Mouse (Mus musculus): ENCODE results near the gene Myom1. TPM values are rescaled to one million over a fixed set of nuclear protein-coding genes. Genes with fewer than 3 reads are reported as not detected.

Myom1 gene
- polyA plus RNA-seq, 3 experiments from 2014 or later = 0.34 TPM; not detected in 2

GRCm38 (mm10) chr17:71062049-71062560 lies 59.7 kb downstream of the Myom1 start:
- ATAC-seq = no peak

- ATAC-seq = no peak
Measured at GRCm38 (mm10) chr17:71062870-71063602, 60.6 kb downstream of the Myom1 start.

DNA sequence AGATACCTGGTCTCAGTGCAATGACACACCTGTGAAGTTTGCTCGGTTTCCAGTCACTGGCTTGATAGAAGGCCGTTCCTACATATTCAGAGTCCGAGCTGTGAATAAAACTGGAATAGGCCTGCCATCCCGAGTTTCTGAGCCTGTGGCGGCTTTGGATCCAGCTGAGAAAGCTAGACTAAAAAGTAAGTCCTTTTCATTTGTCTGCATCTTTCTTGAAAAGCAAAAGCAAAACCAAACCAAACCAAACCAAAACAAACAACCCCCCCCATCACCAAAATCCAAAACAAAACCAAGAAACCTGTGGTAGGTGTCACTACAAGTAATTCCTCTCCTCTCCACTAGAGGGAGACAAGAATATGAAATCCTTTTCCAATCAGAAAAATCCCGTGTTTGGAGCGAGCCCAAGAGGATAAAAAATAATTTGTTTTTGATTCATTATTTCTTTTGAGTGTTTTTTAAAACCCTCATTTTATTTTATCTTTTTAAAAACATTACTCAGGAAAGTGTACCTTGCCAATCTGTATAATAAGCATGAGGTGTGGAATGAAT lies 62.1 kb downstream of the Myom1 start:
- peak; percentile 32 for ATAC-seq

DNA sequence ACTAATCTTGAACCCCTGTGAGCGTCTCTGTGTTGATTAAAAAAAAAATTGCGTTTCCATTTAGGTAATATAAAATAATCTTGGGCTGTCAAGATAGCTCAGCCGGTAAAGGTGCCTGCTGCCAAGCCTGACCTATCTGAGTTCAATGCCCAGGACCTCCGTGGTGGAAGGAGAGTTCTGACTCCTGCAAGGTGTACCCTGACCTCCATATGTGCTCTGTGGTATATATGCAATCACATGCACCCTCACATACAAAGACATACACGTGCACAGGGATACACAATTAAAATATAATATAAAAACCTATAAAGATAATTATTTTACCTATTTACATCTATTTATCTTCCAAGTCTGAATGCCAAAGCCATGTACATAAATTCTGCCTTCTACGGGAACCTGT lies 62.7 kb downstream of the Myom1 start:
- ATAC-seq = no peak

GRCm38 (mm10) chr17:71069176-71069575 lies 66.7 kb downstream of the Myom1 start:
- no peak for ATAC-seq

DNA sequence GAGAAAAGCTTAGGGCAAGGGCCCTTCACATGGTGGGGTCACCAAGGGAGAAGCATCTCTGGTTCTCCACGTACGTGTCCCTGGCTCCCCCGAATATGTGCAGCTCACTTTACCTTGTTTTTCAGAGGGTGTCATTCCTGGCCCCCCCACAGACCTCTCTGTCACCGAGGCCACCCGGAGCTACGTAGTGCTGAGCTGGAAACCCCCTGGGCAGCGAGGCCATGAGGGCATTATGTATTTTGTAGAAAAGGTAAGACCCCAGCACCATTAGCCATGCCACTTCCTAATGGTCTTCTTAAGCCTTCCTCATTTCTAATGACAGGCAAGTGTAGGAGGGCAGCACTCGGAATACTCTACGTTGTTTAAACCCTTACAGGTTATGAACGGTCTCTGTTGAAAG lies 69.5 kb downstream of the Myom1 start:
- no peak for ATAC-seq

- no peak for ATAC-seq
Measured at GRCm38 (mm10) chr17:71074386-71074785, 72.0 kb downstream of the Myom1 start.

DNA sequence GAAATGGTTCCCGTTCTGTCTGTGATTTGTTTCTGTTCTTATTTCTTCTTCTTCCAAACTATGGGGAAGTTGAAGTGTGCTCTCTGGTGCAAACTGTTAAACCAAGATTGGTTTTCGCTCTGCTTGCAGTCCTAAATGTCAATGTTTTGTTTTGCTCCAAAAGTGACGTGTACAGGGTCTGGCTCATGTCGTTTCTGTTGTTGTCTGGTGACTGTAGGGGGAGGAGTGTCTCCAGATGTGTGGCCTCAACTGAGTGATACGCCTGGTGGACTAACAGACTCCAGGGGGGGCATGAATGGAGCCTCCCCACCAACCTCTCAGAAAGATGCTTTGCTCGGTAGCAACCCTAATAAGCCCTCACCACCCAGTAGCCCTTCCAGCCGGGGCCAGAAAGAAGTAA lies 79.6 kb downstream of the Myom1 start:
- no peak for ATAC-seq

DNA sequence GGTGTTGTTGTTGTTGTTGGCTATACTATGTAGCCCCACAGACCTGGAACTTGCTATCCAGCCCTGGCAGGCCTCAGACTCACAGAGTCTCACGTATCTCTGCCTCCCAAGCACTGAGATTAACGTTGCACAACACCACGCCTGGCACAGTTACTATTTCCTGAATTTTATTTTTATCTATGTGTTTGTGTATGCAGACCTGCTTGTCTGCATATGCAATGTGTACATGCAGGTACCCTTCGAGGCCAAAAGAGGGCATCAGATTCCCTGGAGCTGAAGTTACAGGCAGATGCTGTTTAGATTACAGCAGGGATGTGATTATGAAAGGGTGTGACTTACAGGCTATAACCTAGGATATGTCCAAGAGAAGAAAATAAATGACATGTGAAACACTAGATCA lies 84.5 kb downstream of the Myom1 start:
- no peak for ATAC-seq

- no peak for ATAC-seq
Measured at GRCm38 (mm10) chr17:71087396-71088153, 85.1 kb downstream of the Myom1 start.

DNA sequence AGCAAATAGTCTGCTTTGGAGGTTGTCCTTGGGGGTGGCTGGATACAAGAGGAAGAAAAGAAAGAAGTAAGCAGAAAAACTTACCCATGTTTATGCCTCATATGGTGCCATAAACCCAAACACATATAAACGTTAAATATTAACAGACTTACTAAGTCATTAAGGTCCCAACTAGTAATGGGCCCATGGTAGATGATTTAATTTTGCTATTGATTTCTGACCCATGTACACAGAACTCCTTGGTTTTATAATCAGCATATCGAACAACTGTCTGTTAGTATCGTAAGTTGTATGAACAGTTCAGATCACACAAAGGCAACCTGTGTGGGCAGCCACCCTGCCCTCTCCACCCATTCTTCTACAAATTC lies 85.7 kb downstream of the Myom1 start:
- no peak for ATAC-seq

GRCm38 (mm10) chr17:71088991-71089434 lies 86.6 kb downstream of the Myom1 start:
- ATAC-seq = no peak

DNA sequence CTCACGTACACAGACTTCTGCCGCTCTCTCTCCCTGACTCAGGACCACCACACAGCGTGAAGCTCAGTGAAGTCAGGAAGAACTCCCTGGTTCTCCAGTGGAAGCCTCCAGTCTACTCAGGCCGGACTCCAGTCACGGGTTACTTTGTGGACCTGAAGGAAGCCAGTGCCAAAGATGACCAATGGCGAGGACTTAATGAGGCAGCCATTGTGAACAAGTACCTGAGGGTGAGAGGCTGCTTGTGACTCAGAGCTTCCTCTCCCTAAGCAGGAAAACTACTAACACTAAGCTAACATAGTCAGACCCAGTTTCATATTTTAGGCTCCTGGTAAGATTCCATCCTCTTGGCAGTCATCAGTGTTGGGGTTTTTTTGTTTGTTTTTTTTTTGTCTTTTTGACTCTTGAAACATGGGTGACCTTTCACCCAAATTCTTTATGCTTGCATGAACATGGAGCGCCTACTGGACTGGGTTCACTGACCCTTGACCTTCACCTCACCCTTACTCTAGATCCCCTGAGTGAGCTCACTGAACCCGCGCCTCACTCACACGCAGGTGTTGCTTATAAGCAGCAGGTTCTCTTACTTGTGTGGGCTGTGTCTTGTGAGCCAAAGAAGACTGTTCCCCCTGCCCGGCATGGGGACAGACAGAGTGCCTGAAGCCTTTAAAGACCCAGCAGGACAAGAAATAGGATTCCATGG lies 87.5 kb downstream of the Myom1 start:
- no peak for ATAC-seq

GRCm38 (mm10) chr17:71091024-71091423 lies 88.6 kb downstream of the Myom1 start:
- ATAC-seq = no peak

- no peak for ATAC-seq
Measured at GRCm38 (mm10) chr17:71092341-71092740, 89.9 kb downstream of the Myom1 start.

- ATAC-seq = no peak
Measured at GRCm38 (mm10) chr17:71093793-71094192, 91.4 kb downstream of the Myom1 start.

- no peak for ATAC-seq
Measured at GRCm38 (mm10) chr17:71094438-71094837, 92.0 kb downstream of the Myom1 start.

DNA sequence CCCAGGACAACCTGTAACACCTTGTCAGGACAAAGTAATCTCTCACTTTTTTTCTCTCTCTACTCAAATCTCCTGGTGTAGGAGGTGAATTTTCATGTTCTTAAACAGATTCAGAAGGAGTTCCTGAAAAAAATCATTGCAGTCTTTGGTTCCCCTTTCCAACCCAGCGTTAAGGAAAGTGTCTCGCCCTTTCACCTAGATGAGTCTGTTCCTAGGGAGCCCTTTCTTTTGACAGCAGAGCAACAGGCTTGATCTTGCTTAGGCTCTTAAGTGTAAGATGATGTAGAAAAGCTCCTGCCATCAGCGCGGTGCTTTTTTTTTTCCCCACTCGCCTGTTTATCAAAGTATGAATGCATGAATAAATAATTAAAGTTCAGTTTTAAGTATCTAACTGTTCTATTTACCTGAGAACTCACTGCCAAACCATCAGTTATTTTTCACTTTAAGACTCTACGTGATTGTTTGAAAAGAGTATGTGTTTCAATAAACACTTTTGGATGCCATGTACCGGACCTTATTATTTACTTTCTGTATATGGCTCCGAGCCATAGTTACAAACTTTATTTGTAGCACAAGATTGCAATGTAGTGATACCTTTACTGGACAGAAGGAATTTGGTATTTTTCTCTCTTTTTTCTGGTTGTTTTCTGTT lies 94.2 kb downstream of the Myom1 start:
- no peak for ATAC-seq

- ATAC-seq = no peak
Measured at GRCm38 (mm10) chr17:71097209-71097597, 94.8 kb downstream of the Myom1 start.

GRCm38 (mm10) chr17:71098606-71099005 lies 96.2 kb downstream of the Myom1 start:
- no peak for ATAC-seq

- no peak for ATAC-seq
Measured at GRCm38 (mm10) chr17:71102571-71103551, 100.4 kb downstream of the Myom1 start.
